Mouse (Mus musculus) myocyte (in vitro differentiated cells): ENCODE measurements around the gene Acer2. TPM values are rescaled to one million over a fixed set of nuclear protein-coding genes. Genes with fewer than 3 reads are reported as not detected.

Experiments
- H3K27me3 ChIP-seq: one replicate; pipeline ENCODE4 v1.6.1; 2011; ENCODE audit not compliant: control insufficient read depth, insufficient read depth, insufficient read length
- H3K36me3 ChIP-seq: one replicate; pipeline ENCODE4 v1.6.1; 2011; ENCODE audit not compliant: control insufficient read depth, insufficient read depth
- H3K4me2 ChIP-seq: one replicate; pipeline ENCODE4 v1.6.1; 2011; ENCODE audit warnings: low read depth, control low read depth
- H3K4me3 ChIP-seq: one replicate; pipeline ENCODE4 v1.5.1; 2011; ENCODE audit warnings: mild to moderate bottlenecking, control low read depth, moderate library complexity
- H3K79me2 ChIP-seq: one replicate; pipeline ENCODE4 v1.6.1; 2011; ENCODE audit not compliant: control insufficient read depth, insufficient read depth
- H3ac ChIP-seq: one replicate; pipeline ENCODE4 v1.6.1; 2011; ENCODE audit not compliant: control insufficient read depth, insufficient read length
- CEBPB ChIP-seq: IDR thresholded peaks from 2 replicates; pipeline ENCODE4 v1.6.1; 2011; ENCODE audit warnings: mild to moderate bottlenecking, moderate library complexity; ENCODE audit not compliant: poor library complexity, insufficient read depth, severe bottlenecking
- E2F4 ChIP-seq: IDR thresholded peaks from one replicate; pipeline ENCODE4 v1.6.1; 2011; ENCODE audit warnings: mild to moderate bottlenecking, control low read depth, moderate library complexity; ENCODE audit not compliant: insufficient read depth
- MAX ChIP-seq: IDR thresholded peaks from one replicate; pipeline ENCODE4 v1.6.1; 2011; ENCODE audit warnings: low read depth, mild to moderate bottlenecking, control low read depth
- MYOD1 ChIP-seq, 3 experiments: IDR thresholded peaks; one replicate each; pipeline ENCODE4 v1.6.1; 2011; ENCODE audit warnings: control low read depth in 2 of 3, low read depth in 2 of 3, mild to moderate bottlenecking in 2 of 3, moderate library complexity in 1 of 3; ENCODE audit not compliant: insufficient read length in 2 of 3, control insufficient read depth in 1 of 3
- MYOG ChIP-seq, 3 experiments: IDR thresholded peaks; one replicate each; pipeline ENCODE4 v1.6.1; 2011; ENCODE audit warnings: control low read depth in 2 of 3, low read depth in 2 of 3, mild to moderate bottlenecking in 2 of 3; ENCODE audit not compliant: insufficient read length in 2 of 3, control insufficient read depth in 1 of 3, insufficient read depth in 1 of 3
- POLR2A ChIP-seq: IDR thresholded peaks from one replicate; pipeline ENCODE4 v1.6.1; 2011; ENCODE audit warnings: low read depth, mild to moderate bottlenecking, control low read depth, moderate library complexity; ENCODE audit not compliant: insufficient read length
- POLR2AphosphoS2 ChIP-seq: IDR thresholded peaks from one replicate; pipeline ENCODE4 v1.6.1; 2011; ENCODE audit warnings: low read depth, control low read depth; ENCODE audit not compliant: insufficient read length
- REST ChIP-seq: IDR thresholded peaks from one replicate; pipeline ENCODE4 v1.6.1; 2011; ENCODE audit warnings: mild to moderate bottlenecking, control low read depth, moderate library complexity; ENCODE audit not compliant: insufficient read depth, insufficient read length
- SRF ChIP-seq: IDR thresholded peaks from one replicate; pipeline ENCODE4 v1.6.1; 2011; ENCODE audit warnings: low read depth; ENCODE audit not compliant: control insufficient read depth, insufficient read length
- TCF12 ChIP-seq: IDR thresholded peaks from one replicate; pipeline ENCODE4 v1.6.1; 2011; ENCODE audit warnings: mild to moderate bottlenecking, control low read depth; ENCODE audit not compliant: poor library complexity, insufficient read depth, severe bottlenecking
- TCF3 ChIP-seq: IDR thresholded peaks from one replicate; pipeline ENCODE4 v1.6.1; 2011; ENCODE audit warnings: low read depth, control low read depth; ENCODE audit not compliant: insufficient read length
- USF1 ChIP-seq: IDR thresholded peaks from one replicate; pipeline ENCODE4 v1.6.1; 2011; ENCODE audit warnings: low read depth, mild to moderate bottlenecking, control low read depth, moderate library complexity
- polyA plus RNA-seq: library from polyadenylated mRNA; unstranded; fragments of >200 nt; fragmentation: generic; extraction: Trizol; gene quantifications from one replicate; pipeline ENCODE4 v1.2.1, GENCODE M21; 2012; ENCODE audit warnings: missing spikeins

Gene Acer2
- polyA plus RNA-seq, 1 experiment, result 0.01 TPM

- peak; percentile 89 for TF ChIP-seq POLR2AphosphoS2
- peak; percentile 86 for TF ChIP-seq POLR2A
- TF ChIP-seq MAX, result peak; percentile 80
- no peak for TF ChIP-seq TCF12
- no peak for TF ChIP-seq MYOG (IDR thresholded peaks at IDR 0.05; ENCODE audit: control insufficient read depth in 1 of 3, insufficient read depth in 1 of 3, insufficient read length in 2 of 3, low read depth in 2 of 3)
- Histone ChIP-seq H3K36me3 (peaks cover 24% of the 10 kb centered on the region), H3K4me2 (peak within 1 kb of the TSS; percentile 94), H3ac (peak within 1 kb of the TSS; percentile 32), H3K27me3 (peaks cover 3% of the 10 kb centered on the region), H3K79me2 (peaks cover 23% of the 10 kb centered on the region), H3K4me3 (peak within 1 kb of the TSS; percentile 74)
Observed at GRCm38 (mm10) chr4:86857113-86858069, 16.8 kb upstream of the Acer2 start, which contains the start of gene Rps6. Gene Rps6, minus strand, starts transcription at chr4:86857412.

DNA sequence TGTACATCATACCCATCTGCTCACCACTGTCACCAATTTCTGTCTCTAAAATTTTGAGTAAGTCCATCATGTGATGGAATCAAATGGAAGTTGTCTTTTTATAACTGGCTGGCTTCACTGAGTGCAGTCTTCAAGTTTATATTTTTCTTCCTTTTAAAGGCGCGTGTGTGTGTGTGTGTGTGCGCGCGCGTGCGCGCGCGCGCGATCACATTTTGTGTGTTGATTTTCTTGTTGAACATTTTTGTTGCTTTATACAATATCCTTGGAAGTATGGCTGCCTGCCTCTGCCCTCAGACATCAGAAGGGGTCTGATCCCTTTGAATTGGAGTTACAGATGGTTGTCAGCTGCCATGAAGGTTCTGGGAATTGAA, 16.1 kb upstream of the Acer2 start:
- Histone ChIP-seq H3K27me3 (peaks cover 5% of the 10 kb centered on the region), H3K36me3 (peaks cover 22% of the 10 kb centered on the region), H3K79me2 (peaks cover 23% of the 10 kb centered on the region), H3K4me2 (peak overlapping the region; percentile 94), H3ac (peak overlapping the region; percentile 32), H3K4me3 (peak overlapping the region; percentile 74)
- TF ChIP-seq SRF (no peak), MAX (no peak), REST (no peak), TCF3 (no peak), POLR2AphosphoS2 (no peak), MYOG (IDR thresholded peaks at IDR 0.05; ENCODE audit: control insufficient read depth in 1 of 3, insufficient read depth in 1 of 3, insufficient read length in 2 of 3, low read depth in 2 of 3) (no peak), TCF12 (no peak), E2F4 (no peak), CEBPB (no peak), MYOD1 (IDR thresholded peaks at IDR 0.05; ENCODE audit: control insufficient read depth in 1 of 3, insufficient read length in 2 of 3, low read depth in 2 of 3) (no peak), POLR2A (no peak), USF1 (no peak)

DNA sequence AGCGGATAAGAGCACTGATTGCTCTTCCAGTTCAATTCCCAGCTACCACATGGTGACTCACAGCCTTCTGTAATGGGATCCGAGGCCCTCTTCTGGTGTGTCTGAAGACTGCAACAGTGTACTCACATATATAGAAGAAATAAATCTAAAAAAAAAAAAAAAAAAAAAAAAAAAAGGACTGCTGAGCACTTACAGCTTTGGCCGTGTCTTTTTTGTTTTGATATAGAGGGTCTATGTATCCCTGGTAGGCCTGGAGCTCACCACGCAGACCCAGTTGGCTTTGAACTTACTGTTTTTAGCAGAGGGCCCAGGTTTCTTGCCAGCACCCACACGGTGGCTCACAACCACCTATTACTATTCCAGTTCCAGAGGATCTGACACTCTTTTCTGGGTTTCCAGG, 10.1 kb upstream of the Acer2 start:
- Histone ChIP-seq H3K36me3 (no peaks in the 10 kb centered on the region), H3K79me2 (no peaks in the 10 kb centered on the region), H3K4me2 (no peak overlapping the region), H3K4me3 (no peak overlapping the region), H3ac (no peak overlapping the region), H3K27me3 (peaks cover 14% of the 10 kb centered on the region)
- TF ChIP-seq SRF, result no peak
- no peak for TF ChIP-seq MYOG (IDR thresholded peaks at IDR 0.05; ENCODE audit: control insufficient read depth in 1 of 3, insufficient read depth in 1 of 3, insufficient read length in 2 of 3, low read depth in 2 of 3)
- no peak for TF ChIP-seq POLR2A
- no peak for TF ChIP-seq MYOD1 (IDR thresholded peaks at IDR 0.05; ENCODE audit: control insufficient read depth in 1 of 3, insufficient read length in 2 of 3, low read depth in 2 of 3)
- TF ChIP-seq CEBPB, result no peak
- no peak for TF ChIP-seq E2F4
- no peak for TF ChIP-seq POLR2AphosphoS2
- no peak for TF ChIP-seq REST
- TF ChIP-seq TCF3, result no peak
- TF ChIP-seq TCF12, result no peak
- TF ChIP-seq USF1, result no peak
- TF ChIP-seq MAX, result no peak

GRCm38 (mm10) chr4:86871988-86872387, 2.2 kb upstream of the Acer2 start:
- Histone ChIP-seq H3K36me3 (no peaks in the 10 kb centered on the region), H3K27me3 (peaks cover 5% of the 10 kb centered on the region), H3K4me3 (no peak overlapping the region), H3ac (no peak overlapping the region), H3K79me2 (no peaks in the 10 kb centered on the region), H3K4me2 (no peak overlapping the region)
- TF ChIP-seq E2F4 (no peak), CEBPB (no peak), TCF3 (no peak), REST (no peak), SRF (no peak), POLR2A (no peak), TCF12 (no peak)
